Mouse (Mus musculus) forebrain, embryonic 15.5 days (tissue): ENCODE data around the gene AY358078. TPM values are rescaled to one million over a fixed set of nuclear protein-coding genes. Genes with fewer than 3 reads are reported as not detected.
A peak's percentile ranks its signal among the peaks of the same experiment; 100 is the strongest.
"Not testable (repeated sequence)": the region's sequence is repeated elsewhere in the genome, so short reads cannot be mapped to it uniquely, and the experiment has no call there.

Experiments used
- ATAC-seq: fragments of 200-750 bp; cut with Nextera tagmentation; replicated peaks from 2 replicates; pipeline ENCODE4 v1.8.0; 2017; ENCODE audit warnings: mild to moderate bottlenecking, moderate TSS enrichment, moderate library complexity
- H3K27ac ChIP-seq: fragments of 300-500 bp; sonication (generic); replicated peaks from 2 replicates; pipeline ENCODE4 v1.5.1; 2015; ENCODE audit warnings: mild to moderate bottlenecking, inconsistent platforms
- H3K27me3 ChIP-seq: fragments of 300-500 bp; sonication (generic); 2 replicates; pipeline ENCODE4 v1.6.1; 2015; ENCODE audit warnings: inconsistent platforms
- H3K36me3 ChIP-seq: fragments of 300-500 bp; sonication (generic); 2 replicates; pipeline ENCODE4 v1.6.1; 2015; ENCODE audit warnings: mild to moderate bottlenecking, inconsistent platforms
- H3K4me1 ChIP-seq: fragments of 300-500 bp; sonication (generic); 2 replicates; pipeline ENCODE4 v1.6.1; 2015; ENCODE audit warnings: inconsistent platforms
- H3K4me2 ChIP-seq: fragments of 300-500 bp; sonication (generic); replicated peaks from 2 replicates; pipeline ENCODE4 v1.6.1; 2015; ENCODE audit warnings: mild to moderate bottlenecking, inconsistent platforms
- H3K4me3 ChIP-seq: fragments of 300-500 bp; sonication (generic); 2 replicates; pipeline ENCODE4 v1.5.1; 2015; ENCODE audit warnings: mild to moderate bottlenecking, inconsistent platforms
- H3K9ac ChIP-seq: fragments of 300-500 bp; sonication (generic); replicated peaks from 2 replicates; pipeline ENCODE4 v1.6.1; 2015; ENCODE audit warnings: mild to moderate bottlenecking, inconsistent platforms
- H3K9me3 ChIP-seq: fragments of 300-500 bp; sonication (generic); 2 replicates; pipeline ENCODE4 v1.6.1; 2016; ENCODE audit warnings: inconsistent platforms
- WGBS: fragments of 180-500 bp; shearing (Covaris S2); methylation state at CpG from one replicate; pipeline ENCODE4 v1.1.7; 2015; ENCODE audit warnings: mixed read lengths; 5-methylcytosine and 5-hydroxymethylcytosine counted together
- polyA plus RNA-seq: library from polyadenylated mRNA; unstranded; fragments of >200 nt; fragmentation: Nextera tagmentation; extraction: Ambion mirVana; gene quantifications from 2 replicates; pipeline ENCODE4 v1.2.1, GENCODE M21; 2015

The AY358078 gene
- polyA plus RNA-seq, result not detected in 2 replicates

DNA sequence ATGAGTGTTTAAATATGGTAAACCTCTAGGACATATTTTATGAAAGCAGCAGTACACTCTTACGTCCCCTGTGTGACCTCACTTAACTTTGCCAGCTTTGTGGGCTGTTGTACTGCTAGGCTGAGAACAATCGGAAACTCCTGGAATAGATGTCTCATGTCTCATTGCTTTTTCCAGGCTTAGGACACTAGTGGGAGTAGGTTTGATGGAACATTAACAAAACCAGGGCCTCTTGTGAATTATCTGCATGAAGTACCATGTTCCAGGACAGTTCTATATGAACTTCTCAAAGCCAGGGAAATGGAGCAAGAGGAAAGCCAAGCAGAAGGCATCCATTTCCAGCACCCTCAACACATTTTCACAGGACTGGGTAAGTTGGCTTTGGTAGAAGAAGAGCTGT is at the start of gene AY358078:
AY358078 (plus strand) TSS at position 301 of the 400 bp plus-strand sequence.
- Histone ChIP-seq H3K36me3 (no peaks in the 10 kb centered on the region), H3K27ac (no peak within 1 kb of the TSS), H3K9me3 (no peaks in the 10 kb centered on the region)

DNA sequence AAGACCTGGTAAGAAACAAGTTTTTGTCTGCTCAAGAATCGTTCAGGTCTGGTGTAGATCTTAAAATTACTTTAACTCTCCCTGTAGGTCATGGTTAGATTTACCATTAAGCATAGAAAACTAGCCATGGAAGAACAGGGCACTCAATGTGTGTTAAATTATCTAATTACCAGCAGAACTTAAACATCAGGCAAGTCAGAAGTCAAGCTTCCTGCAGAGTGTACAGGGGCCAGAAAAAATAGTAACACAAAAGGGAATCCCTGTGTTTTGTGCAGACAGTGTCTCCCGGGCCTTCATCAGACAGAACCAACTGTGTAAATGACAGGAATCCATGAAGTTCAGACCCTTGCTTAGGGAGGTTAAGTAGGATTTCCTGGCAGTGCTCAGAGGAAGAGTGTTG is 43.9 kb upstream of the AY358078 start:
- H3K36me3 ChIP-seq, result no peaks in the 10 kb centered on the region
- H3K9ac ChIP-seq, result no peak overlapping the region
- 73% methylated on average over 2 of the region's 2 CpGs for WGBS
- no peaks in the 10 kb centered on the region for H3K27me3 ChIP-seq
- H3K4me3 ChIP-seq, result no peak overlapping the region
- H3K4me1 ChIP-seq, result no peaks in the 10 kb centered on the region
- no peak overlapping the region for H3K27ac ChIP-seq
- no peaks in the 10 kb centered on the region for H3K9me3 ChIP-seq
- no peak for ATAC-seq
- no peak overlapping the region for H3K4me2 ChIP-seq

More for the DNA sequence above, at the start of gene AY358078:
- ATAC-seq, result no peak
- H3K4me3 ChIP-seq, result no peak within 1 kb of the TSS
- H3K4me1 ChIP-seq, result no peaks in the 10 kb centered on the region
- H3K9ac ChIP-seq, result no peak within 1 kb of the TSS
- 99% methylated on average over 2 of the region's 2 CpGs for WGBS
- H3K27me3 ChIP-seq, result no peaks in the 10 kb centered on the region
- no peak within 1 kb of the TSS for H3K4me2 ChIP-seq

DNA sequence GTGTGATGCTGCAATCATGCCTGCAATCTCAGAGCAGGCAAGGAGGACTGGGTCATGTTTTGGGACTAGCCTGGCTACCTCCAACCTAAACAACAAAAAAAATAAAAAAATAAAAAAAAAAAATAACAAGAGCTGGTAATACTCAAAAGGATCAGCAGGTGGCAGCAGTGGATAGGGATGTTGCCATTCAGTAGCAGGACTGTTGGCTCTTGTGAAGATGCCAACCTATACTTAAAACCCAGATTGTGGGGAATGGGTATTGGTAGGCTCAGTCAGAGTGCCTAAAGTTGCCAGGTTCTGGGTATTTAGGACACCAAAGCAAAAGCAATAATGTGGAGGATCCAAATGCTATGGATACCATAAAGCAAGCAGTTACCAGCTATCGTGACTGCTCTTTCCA is 28.5 kb upstream of the AY358078 start:
- not testable (repeated sequence) for H3K27me3 ChIP-seq, H3K4me2 ChIP-seq, H3K4me1 ChIP-seq, H3K36me3 ChIP-seq, H3K4me3 ChIP-seq, H3K9me3 ChIP-seq, H3K9ac ChIP-seq, H3K27ac ChIP-seq
- peak; percentile 48; the same call in 1 of the 2 replicates for ATAC-seq
- WGBS, result 89% methylated on average over 1 of the region's 1 CpGs

DNA sequence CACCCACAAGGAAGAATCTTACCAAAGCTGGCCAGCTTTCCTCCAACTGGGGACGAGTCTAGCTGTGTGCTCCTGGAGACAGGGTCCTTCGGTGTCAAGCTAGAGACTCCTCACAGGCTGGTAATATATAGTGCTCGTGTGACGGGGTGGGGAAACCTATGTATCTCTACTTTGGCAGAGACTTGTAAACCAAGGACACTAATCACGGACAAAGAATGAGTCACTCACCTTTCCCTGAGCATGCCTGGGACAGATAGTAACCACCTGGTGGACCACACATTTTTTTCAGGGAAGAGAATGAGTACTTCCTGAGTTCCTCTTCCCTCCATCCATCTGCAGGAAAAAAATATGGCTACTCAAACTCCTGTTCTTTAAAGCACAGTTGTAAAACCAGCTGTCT is 26.4 kb upstream of the AY358078 start, which contains the start of gene Ang4:
Ang4 (minus strand) TSS at position 101 of the 400 bp plus-strand sequence.
- Histone ChIP-seq H3K27me3 (no peaks in the 10 kb centered on the region), H3K27ac (no peak within 1 kb of the TSS), H3K9me3 (no peaks in the 10 kb centered on the region), H3K4me2 (no peak within 1 kb of the TSS), H3K36me3 (no peaks in the 10 kb centered on the region), H3K4me1 (no peaks in the 10 kb centered on the region), H3K9ac (no peak within 1 kb of the TSS), H3K4me3 (no peak within 1 kb of the TSS)
- no peak for ATAC-seq
- 85% methylated on average over 5 of the region's 5 CpGs for WGBS

DNA sequence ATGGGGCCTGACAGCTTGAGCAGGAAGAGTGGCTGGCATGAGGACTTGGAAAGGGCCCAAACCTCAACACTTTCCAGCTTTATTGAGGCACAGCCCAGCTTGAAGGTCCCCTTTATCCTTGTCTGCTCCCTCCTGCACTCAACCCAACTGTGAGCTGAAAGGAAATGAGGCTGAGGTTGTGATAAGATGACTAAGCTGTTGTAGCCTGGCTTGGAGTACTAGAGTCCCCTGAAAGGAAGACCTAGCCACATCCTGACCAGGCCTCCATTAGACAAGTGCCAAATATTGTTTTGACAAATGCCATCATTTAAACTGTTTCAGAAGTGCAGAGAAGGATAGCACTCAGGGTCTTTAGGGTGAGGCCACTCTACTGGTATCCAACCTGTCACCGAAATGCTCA is 22.1 kb upstream of the AY358078 start:
- Histone ChIP-seq H3K9ac (no peak overlapping the region), H3K36me3 (no peaks in the 10 kb centered on the region), H3K27ac (no peak overlapping the region), H3K27me3 (no peaks in the 10 kb centered on the region), H3K4me3 (no peak overlapping the region), H3K4me2 (no peak overlapping the region), H3K9me3 (no peaks in the 10 kb centered on the region), H3K4me1 (no peaks in the 10 kb centered on the region)
- no peak for ATAC-seq
- 86% methylated on average over 1 of the region's 1 CpGs for WGBS

DNA sequence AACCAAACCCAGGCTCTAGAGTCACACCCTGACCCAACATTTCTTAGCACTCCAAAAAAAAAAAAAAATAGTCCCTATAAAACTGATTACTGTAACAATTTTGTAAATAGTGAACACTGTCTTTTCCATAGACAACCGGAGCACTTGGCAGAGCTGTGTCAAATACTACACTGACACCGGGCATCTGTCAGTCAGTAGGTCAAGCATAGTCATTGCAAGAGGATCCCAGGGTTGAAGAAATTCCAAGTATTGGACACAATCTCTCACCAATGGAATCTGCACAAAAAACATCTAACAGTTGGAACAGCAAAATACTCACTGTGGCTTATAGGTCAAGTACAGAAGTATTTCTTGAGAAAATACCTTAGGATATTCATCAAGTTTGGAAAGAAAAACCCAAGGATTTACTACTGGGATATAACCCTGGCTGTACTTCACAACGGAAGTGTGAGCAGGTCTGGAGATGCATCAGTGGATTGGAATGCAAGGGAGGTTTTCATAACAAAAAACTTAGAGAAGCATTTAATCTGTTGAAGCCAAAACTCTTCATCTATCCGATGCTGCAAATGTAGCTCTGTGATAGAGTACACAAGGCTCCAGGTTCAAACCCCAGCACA is 20.9 kb upstream of the AY358078 start:
- 85% methylated on average over 4 of the region's 4 CpGs for WGBS
- ATAC-seq, result no peak
- Histone ChIP-seq H3K4me2 (no peak overlapping the region), H3K9me3 (no peaks in the 10 kb centered on the region), H3K36me3 (no peaks in the 10 kb centered on the region), H3K4me3 (no peak overlapping the region), H3K27me3 (no peaks in the 10 kb centered on the region), H3K27ac (no peak overlapping the region), H3K9ac (no peak overlapping the region), H3K4me1 (no peaks in the 10 kb centered on the region)

DNA sequence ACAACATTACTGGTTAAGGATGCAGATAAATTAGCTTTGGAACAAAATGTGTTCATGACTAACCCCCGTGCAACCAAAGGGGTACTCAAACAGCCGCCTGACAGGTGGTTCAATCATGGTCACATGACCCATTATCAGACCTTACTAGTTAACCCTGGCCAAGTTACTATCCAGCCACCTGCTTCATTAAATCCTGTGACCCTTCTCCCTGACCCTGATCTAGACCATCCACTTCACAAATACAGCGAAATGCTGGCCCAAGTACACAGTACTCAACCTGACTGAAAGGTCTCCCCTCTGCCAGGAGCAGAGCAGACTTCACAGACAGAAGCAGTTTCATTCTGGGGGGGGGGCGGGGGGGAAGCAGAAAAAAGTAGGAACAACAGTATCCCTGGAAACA is 13.5 kb upstream of the AY358078 start:
- ATAC-seq, result no peak
- Histone ChIP-seq H3K4me3 (no peak overlapping the region), H3K27ac (no peak overlapping the region), H3K9ac (no peak overlapping the region), H3K36me3 (no peaks in the 10 kb centered on the region), H3K27me3 (no peaks in the 10 kb centered on the region), H3K4me1 (no peaks in the 10 kb centered on the region), H3K9me3 (no peaks in the 10 kb centered on the region), H3K4me2 (no peak overlapping the region)
- 62% methylated on average over 4 of the region's 4 CpGs for WGBS

DNA sequence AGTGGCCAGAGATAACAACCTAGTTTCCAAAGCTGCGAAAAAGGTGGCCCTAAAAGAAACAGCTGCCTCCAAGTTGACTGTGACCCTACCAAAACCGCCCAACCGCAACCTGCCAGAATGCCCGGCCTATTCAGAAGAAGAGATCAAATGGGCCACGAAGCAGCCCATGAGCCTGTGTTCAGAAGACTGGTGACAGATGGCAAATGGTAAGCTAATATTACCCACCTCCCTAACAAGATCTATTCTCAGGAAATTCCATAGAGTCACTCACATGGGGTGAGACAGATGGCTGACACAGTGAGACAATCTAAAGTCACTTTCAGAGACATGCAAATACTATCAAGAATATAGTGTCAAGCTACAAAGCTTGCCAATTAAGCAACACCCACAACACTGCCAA is 12.8 kb upstream of the AY358078 start:
- H3K4me1 ChIP-seq, result no peaks in the 10 kb centered on the region
- no peak overlapping the region for H3K9ac ChIP-seq
- no peaks in the 10 kb centered on the region for H3K9me3 ChIP-seq
- H3K4me2 ChIP-seq, result no peak overlapping the region
- no peak overlapping the region for H3K27ac ChIP-seq
- WGBS, result 74% methylated on average over 5 of the region's 5 CpGs
- no peak for ATAC-seq
- no peak overlapping the region for H3K4me3 ChIP-seq
- H3K27me3 ChIP-seq, result no peaks in the 10 kb centered on the region
- H3K36me3 ChIP-seq, result no peaks in the 10 kb centered on the region

DNA sequence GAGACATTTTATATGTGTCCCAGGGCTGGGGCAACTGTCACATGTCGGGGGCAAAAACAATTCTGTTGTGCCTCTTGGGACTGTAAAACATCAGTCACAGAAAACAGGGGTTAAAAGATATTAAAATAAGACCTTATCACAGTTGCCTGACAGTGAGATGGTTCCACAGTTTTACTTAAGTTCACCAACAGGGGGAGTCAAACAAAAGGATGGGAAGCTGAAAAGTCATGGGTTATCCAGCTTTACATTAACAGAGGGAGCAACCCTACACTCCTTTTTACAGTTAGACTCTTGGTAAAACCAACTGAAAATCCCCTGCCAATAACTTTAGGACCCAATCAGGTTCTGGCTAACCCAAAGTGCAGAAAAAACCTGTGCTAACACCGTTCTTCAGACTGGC is 10.7 kb upstream of the AY358078 start:
- Histone ChIP-seq H3K4me1 (no peaks in the 10 kb centered on the region), H3K27me3 (no peaks in the 10 kb centered on the region), H3K4me2 (no peak overlapping the region), H3K27ac (no peak overlapping the region), H3K36me3 (no peaks in the 10 kb centered on the region), H3K4me3 (no peak overlapping the region), H3K9me3 (no peaks in the 10 kb centered on the region), H3K9ac (no peak overlapping the region)
- 85% methylated on average over 2 of the region's 2 CpGs for WGBS
- no peak for ATAC-seq

DNA sequence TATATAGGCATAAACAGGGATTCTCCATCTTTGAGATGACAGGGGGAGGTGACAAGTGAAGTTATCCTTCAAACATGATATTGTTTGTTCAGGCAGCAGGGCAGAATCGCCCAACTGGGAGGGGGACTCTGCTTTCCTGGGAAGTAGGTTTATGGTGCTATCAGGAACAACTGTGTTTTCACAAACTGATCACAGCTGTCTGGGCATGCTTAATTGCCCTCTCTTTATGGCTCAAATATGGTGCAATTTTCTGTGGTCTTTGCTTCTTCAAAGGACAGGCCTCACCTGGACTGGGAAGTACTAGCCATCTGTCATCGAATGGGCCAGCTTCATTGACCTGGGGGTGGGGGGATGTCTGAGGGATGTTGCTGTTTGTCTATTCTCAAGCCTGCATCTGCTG is 5.7 kb upstream of the AY358078 start:
- H3K9me3 ChIP-seq, result no peaks in the 10 kb centered on the region
- no peak overlapping the region for H3K4me3 ChIP-seq
- no peak for ATAC-seq
- H3K4me2 ChIP-seq, result no peak overlapping the region
- no peaks in the 10 kb centered on the region for H3K4me1 ChIP-seq
- H3K27me3 ChIP-seq, result no peaks in the 10 kb centered on the region
- no peak overlapping the region for H3K9ac ChIP-seq
- no peak overlapping the region for H3K27ac ChIP-seq
- H3K36me3 ChIP-seq, result no peaks in the 10 kb centered on the region
- WGBS, result 81% methylated on average over 2 of the region's 2 CpGs

DNA sequence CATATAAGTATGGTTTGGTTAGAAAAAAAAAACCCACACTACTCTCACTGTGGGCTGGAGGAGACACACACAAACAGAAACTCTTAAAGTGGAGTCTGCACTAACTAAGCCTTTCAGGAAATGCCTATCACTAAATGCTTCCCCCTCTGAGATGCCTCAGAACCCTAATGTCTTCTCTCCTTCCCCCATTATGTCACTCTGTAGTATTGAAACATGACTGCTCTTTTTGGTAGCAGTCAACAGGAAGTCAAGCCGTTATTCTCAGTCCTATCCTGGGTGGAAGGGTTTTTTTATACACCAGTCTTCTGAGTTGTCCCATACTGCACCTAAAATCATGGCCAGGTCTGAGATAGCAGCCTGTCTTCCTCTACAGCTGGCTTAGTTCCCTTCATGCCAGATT is 26.8 kb downstream of the AY358078 start:
- no peak overlapping the region for H3K9ac ChIP-seq
- WGBS, result 67% methylated on average over 1 of the region's 1 CpGs

DNA sequence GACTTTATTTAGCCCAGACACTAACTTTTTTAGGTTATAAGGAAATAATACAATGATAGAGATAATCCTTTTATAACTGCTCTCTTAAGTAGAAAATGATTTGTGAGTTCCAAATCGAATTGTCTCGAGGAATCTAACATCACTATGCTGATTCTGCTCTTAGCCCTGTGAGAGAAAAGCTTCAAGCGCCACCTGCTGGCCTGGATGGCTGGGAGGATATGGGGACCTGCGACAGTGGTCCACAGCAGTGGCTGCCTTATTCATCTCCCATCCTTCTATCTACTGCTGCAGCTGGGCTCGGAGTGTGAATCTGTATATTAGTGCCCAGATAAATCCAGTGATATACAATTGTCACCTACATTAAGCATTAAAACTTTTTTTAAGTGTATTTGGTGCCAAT is 28.0 kb downstream of the AY358078 start:
- WGBS, result 40% methylated on average over 5 of the region's 5 CpGs
- 0 out of 2 replicates have a peak, but pooled peaks have one; percentile 64 for ATAC-seq

More for the DNA sequence above, 26.8 kb downstream of the AY358078 start:
- Histone ChIP-seq H3K4me3 (no peak overlapping the region), H3K4me1 (no peaks in the 10 kb centered on the region), H3K27ac (no peak overlapping the region), H3K9me3 (no peaks in the 10 kb centered on the region), H3K27me3 (no peaks in the 10 kb centered on the region), H3K4me2 (no peak overlapping the region), H3K36me3 (no peaks in the 10 kb centered on the region)
- ATAC-seq, result no peak

DNA sequence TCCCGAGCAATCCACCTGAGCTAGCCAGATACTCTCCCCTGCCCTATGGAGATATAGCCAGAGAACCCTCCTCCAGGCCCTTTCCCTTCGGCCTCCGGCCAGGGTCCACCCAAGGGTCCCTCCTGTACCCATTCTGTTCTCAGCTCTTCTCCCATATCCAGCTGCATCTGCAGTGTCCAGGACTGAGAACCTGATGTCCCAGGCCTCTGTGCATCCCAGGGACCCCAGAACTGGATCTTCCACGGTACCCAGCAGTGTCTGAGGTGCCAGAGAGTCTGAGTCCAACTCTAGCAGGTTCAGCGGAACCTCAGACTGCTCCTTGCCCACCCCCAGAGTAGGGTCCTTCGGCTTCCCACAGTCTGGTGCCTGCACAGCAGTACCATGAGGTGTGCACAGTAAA is 29.3 kb downstream of the AY358078 start:
- H3K4me2 ChIP-seq, result no peak overlapping the region
- no peaks in the 10 kb centered on the region for H3K36me3 ChIP-seq
- no peak overlapping the region for H3K9ac ChIP-seq
- no peaks in the 10 kb centered on the region for H3K9me3 ChIP-seq
- H3K27ac ChIP-seq, result no peak overlapping the region
- no peak for ATAC-seq
- H3K27me3 ChIP-seq, result no peaks in the 10 kb centered on the region
- WGBS, result 83% methylated on average over 6 of the region's 6 CpGs
- no peak overlapping the region for H3K4me3 ChIP-seq
- H3K4me1 ChIP-seq, result no peaks in the 10 kb centered on the region

More for the DNA sequence above, 28.0 kb downstream of the AY358078 start:
- H3K4me1 ChIP-seq, H3K27me3 ChIP-seq, H3K9me3 ChIP-seq, H3K9ac ChIP-seq, H3K4me2 ChIP-seq, H3K27ac ChIP-seq, H3K4me3 ChIP-seq, H3K36me3 ChIP-seq: not testable (repeated sequence)
